Mouse (Mus musculus) adrenal gland, postnatal 4 days (tissue): ENCODE measurements around the gene Clec1b. TPM values are rescaled to one million over a fixed set of nuclear protein-coding genes. Genes with fewer than 3 reads are reported as not detected.

Experiments used
- DNase-seq, 2 experiments: peaks; one replicate each; pipeline ENCODE4 v3.0.0; 2021 to 2022; ENCODE audit warnings: low spot score in 2 of 2, mixed read lengths in 2 of 2
- long read RNA-seq, 2 experiments: library from polyadenylated mRNA; stranded (forward); transcript quantifications; one replicate each; pipeline ENCODE4 v2.0.0; 2021
- total RNA-seq, 2 experiments: library from RNA; stranded (reverse); gene quantifications; 2 replicates each; pipeline ENCODE4 v1.2.3; 2021

Gene Clec1b
- total RNA-seq, result 1 to 10 TPM; 2.2 to 3.9 TPM
- long read RNA-seq, experiment 1, full-length matches to known transcripts, result 5 of 5 reads
- long read RNA-seq, experiment 1, partial matches to known transcripts, result 0 of 5 reads
- long read RNA-seq, experiment 1, other reads (novel, unspliced or antisense), result 0 of 5 reads
- long read RNA-seq, experiment 2, partial matches to known transcripts, result 0 of 2 reads
- long read RNA-seq, experiment 2, other reads (novel, unspliced or antisense), result 0 of 2 reads

GRCm38 (mm10) chr6:129396997-129397396 lies at the start of gene Clec1b:
Gene Clec1b (plus strand): TSS chr6:129397297.
- DNase-seq, result no peak

- no peak for DNase-seq
Measured at GRCm38 (mm10) chr6:129349524-129350352, 47.4 kb upstream of the Clec1b start.

GRCm38 (mm10) chr6:129351091-129351490 lies 46.0 kb upstream of the Clec1b start:
- DNase-seq, result no peak

- no peak for DNase-seq
Measured at GRCm38 (mm10) chr6:129355774-129356173, 41.3 kb upstream of the Clec1b start.

- DNase-seq, result no peak
Measured at GRCm38 (mm10) chr6:129356430-129356829, 40.7 kb upstream of the Clec1b start.

- DNase-seq, result no peak
Measured at GRCm38 (mm10) chr6:129359515-129359914, 37.6 kb upstream of the Clec1b start.

GRCm38 (mm10) chr6:129363942-129364341 lies 33.2 kb upstream of the Clec1b start:
- no peak for DNase-seq

- DNase-seq, result peak in 1 of 2 experiments; percentile 6
Measured at GRCm38 (mm10) chr6:129365959-129366359, 31.1 kb upstream of the Clec1b start.

GRCm38 (mm10) chr6:129369374-129370132 lies 27.5 kb upstream of the Clec1b start:
- no peak for DNase-seq

- DNase-seq, result no peak
Measured at GRCm38 (mm10) chr6:129374937-129375471, 22.1 kb upstream of the Clec1b start.

- DNase-seq, result no peak
Measured at GRCm38 (mm10) chr6:129380454-129380853, 16.6 kb upstream of the Clec1b start.

- DNase-seq, result no peak
Measured at GRCm38 (mm10) chr6:129381736-129382135, 15.4 kb upstream of the Clec1b start.

- no peak for DNase-seq
Measured at GRCm38 (mm10) chr6:129383466-129383865, 13.6 kb upstream of the Clec1b start.

- DNase-seq, result no peak
Measured at GRCm38 (mm10) chr6:129385000-129385399, 12.1 kb upstream of the Clec1b start.

GRCm38 (mm10) chr6:129385774-129386173 lies 11.3 kb upstream of the Clec1b start, which contains the start of gene Clec12b:
Gene Clec12b (minus strand): TSS chr6:129385874.
- no peak for DNase-seq

- no peak for DNase-seq
Measured at GRCm38 (mm10) chr6:129393087-129393720, 3.9 kb upstream of the Clec1b start.

GRCm38 (mm10) chr6:129393732-129394131 lies 3.4 kb upstream of the Clec1b start:
- no peak for DNase-seq

- DNase-seq, result peak in 1 of 2 experiments; percentile 7
Measured at GRCm38 (mm10) chr6:129399945-129400344, 2.8 kb downstream of the Clec1b start.

- DNase-seq, result no peak
Measured at GRCm38 (mm10) chr6:129402404-129402803, 5.3 kb downstream of the Clec1b start.

- no peak for DNase-seq
Measured at GRCm38 (mm10) chr6:129403391-129403790, 6.3 kb downstream of the Clec1b start.

- no peak for DNase-seq
Measured at GRCm38 (mm10) chr6:129405999-129406398, 8.9 kb downstream of the Clec1b start.
